Comparison of ENCODE assay signal across 10 mouse cellular contexts in the genomic region with DNA sequence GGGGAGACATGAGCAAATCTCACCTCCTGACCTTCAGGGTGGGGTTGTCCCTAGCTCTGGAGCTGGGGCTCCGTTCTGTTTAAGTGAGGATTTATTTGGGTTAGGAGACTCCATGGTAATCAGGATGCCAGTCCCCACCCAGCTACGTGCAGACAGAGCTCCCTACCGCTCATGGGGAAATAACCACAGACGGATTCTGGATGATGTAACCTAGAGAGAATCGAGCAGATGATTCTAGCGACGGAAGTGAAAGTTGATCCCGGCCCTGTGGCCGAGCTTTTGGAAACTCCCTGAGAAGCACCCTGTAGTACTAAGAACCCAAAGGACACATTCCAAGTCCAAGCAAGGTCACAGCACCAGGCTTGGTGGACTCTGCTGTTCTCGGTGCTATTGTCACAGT. TPM values are rescaled to one million over a fixed set of nuclear protein-coding genes. Genes with fewer than 3 reads are reported as not detected.
DNase-seq lines count a peak whose midpoint lies in the region; ATAC-seq and TF ChIP-seq lines count a peak whose summit lies in the region.
"Had no signal": no experiment of that assay in that cellular context is flagged by ENCODE, and none has a peak within 500 bp of the region (broad histone marks: within the 10 kb centered on the region; RNA-seq: fewer than 3 reads in every experiment).

No protein-coding gene starts in this region.

- 0 out of 2 replicates have a peak, but pooled peaks have one; percentile 44 for TF ChIP-seq EP300 in heart, adult 2 months (IDR thresholded peaks at IDR 0.05; ENCODE audit: insufficient read depth, low read depth, low read length)
- TF ChIP-seq EP300 in lung, postnatal 0 days (IDR thresholded peaks at IDR 0.05): no peak

- peak overlapping the region; percentile 34; the same call in 1 of the 2 replicates for H3K27ac ChIP-seq in heart, adult 2 months
- no peak overlapping the region for H3K27ac ChIP-seq in heart, embryonic 12.5 days (ENCODE audit: poor library complexity, severe bottlenecking)
- H3K27ac ChIP-seq in bone marrow macrophage, adult 2 months (ENCODE audit: insufficient read depth, low read depth, low read length): peak overlapping the region; percentile 82
- H3K27ac ChIP-seq in lung, postnatal 0 days (ENCODE audit: low read length): no peak overlapping the region
- H3K27ac ChIP-seq: limb, embryonic 13.5 days had no signal

- H3K79me2 ChIP-seq in heart, adult 2 months (replicated peaks; ENCODE audit: control insufficient read depth, insufficient read depth, low read length): no peaks in the 10 kb centered on the region

- intact Hi-C loops in heart, adult 2 months (cut with DNase I): no loop called here

- no peak overlapping the region for H3K4me2 ChIP-seq in heart, embryonic 12.5 days
- H3K4me2 ChIP-seq in lung, postnatal 0 days (replicated peaks; ENCODE audit: low read depth, low read length): no peak overlapping the region
- H3K4me2 ChIP-seq: limb, embryonic 13.5 days had no signal

- no peak for ATAC-seq in heart, embryonic 12.5 days (ENCODE audit: insufficient number of reproducible peaks, low FRiP score)
- ATAC-seq in lung, postnatal 0 days: peak; percentile 40

- no peaks in the 10 kb centered on the region for H3K27me3 ChIP-seq in heart, adult 2 months (ENCODE audit: control insufficient read depth, insufficient read depth, low read length)
- H3K27me3 ChIP-seq in heart, embryonic 12.5 days (replicated peaks): peaks cover 32% of the 10 kb centered on the region
- H3K27me3 ChIP-seq in lung, postnatal 0 days (replicated peaks; ENCODE audit: insufficient read depth, low read length): no peaks in the 10 kb centered on the region

- no peak overlapping the region for H3K4me3 ChIP-seq in heart, adult 2 months
- no peak overlapping the region for H3K4me3 ChIP-seq in heart, embryonic 12.5 days
- H3K4me3 ChIP-seq in bone marrow macrophage, adult 2 months (ENCODE audit: insufficient read depth, low read length): 0 out of 2 replicates have a peak overlapping the region, but pooled peaks have one; percentile 14
- H3K4me3 ChIP-seq in lung, postnatal 0 days (ENCODE audit: low read depth, low read length): no peak overlapping the region
- H3K4me3 ChIP-seq: limb, embryonic 13.5 days had no signal

- peak; percentile 47 to 69 for DNase-seq in heart, adult 2 months
- peak; percentile 74 for DNase-seq in A20 (ENCODE audit: low read depth, low spot score)
- DNase-seq in lung, postnatal 0 days (ENCODE audit: low spot score): peak; percentile 38
- DNase-seq in cerebellum, postnatal 14 days: no peak
- DNase-seq in left cerebral cortex, adult 18-20 months (ENCODE audit: low spot score in 2 of 2): no peak
- DNase-seq in natural killer cell, adult 2 months (ENCODE audit: low spot score in 2 of 2): no peak
- DNase-seq: thymus, postnatal 36 days had no signal

- H3K9me3 ChIP-seq in heart, embryonic 12.5 days (replicated peaks): no peaks in the 10 kb centered on the region
- H3K9me3 ChIP-seq in lung, postnatal 0 days (ENCODE audit: low read length): no peaks in the 10 kb centered on the region
- H3K9me3 ChIP-seq: limb, embryonic 13.5 days had no signal

- WGBS in heart, adult 2 months: 44% methylated on average over 10 of the region's 10 CpGs
- WGBS in heart, embryonic 12.5 days: 57% methylated on average over 10 of the region's 10 CpGs
- WGBS in lung, postnatal 0 days: 64% methylated on average over 10 of the region's 10 CpGs

- no peak for TF ChIP-seq CTCF in heart, adult 2 months (IDR thresholded peaks at IDR 0.05)
- no peak for TF ChIP-seq CTCF in bone marrow macrophage, adult 2 months (IDR thresholded peaks at IDR 0.05; ENCODE audit: low read depth, low read length)
- TF ChIP-seq CTCF in lung, postnatal 0 days (IDR thresholded peaks at IDR 0.05): no peak

- H3K36me3 ChIP-seq in heart, adult 2 months (ENCODE audit: control insufficient read depth, insufficient read depth, low read length): no peaks in the 10 kb centered on the region
- no peaks in the 10 kb centered on the region for H3K36me3 ChIP-seq in heart, embryonic 12.5 days
- H3K36me3 ChIP-seq in lung, postnatal 0 days (ENCODE audit: insufficient read depth, low read length): no peaks in the 10 kb centered on the region
- H3K36me3 ChIP-seq: limb, embryonic 13.5 days had no signal

- no peak for TF ChIP-seq POLR2A in heart, adult 2 months (IDR thresholded peaks at IDR 0.05; ENCODE audit: insufficient read depth, low read depth, low read length)
- no peak for TF ChIP-seq POLR2A in bone marrow macrophage, adult 2 months (IDR thresholded peaks at IDR 0.05; ENCODE audit: borderline replicate concordance, low read depth, low read length)

- H3K4me1 ChIP-seq in heart, adult 2 months (ENCODE audit: control insufficient read depth, insufficient read depth, low read length): peaks cover 3% of the 10 kb centered on the region
- 0 out of 2 replicates have a peak, but pooled peaks cover 4% of the 10 kb centered on the region for H3K4me1 ChIP-seq in heart, embryonic 12.5 days (replicated peaks)
- H3K4me1 ChIP-seq in bone marrow macrophage, adult 2 months (ENCODE audit: control insufficient read depth, insufficient read depth, low read length): peaks cover 51% of the 10 kb centered on the region
- H3K4me1 ChIP-seq in lung, postnatal 0 days (ENCODE audit: insufficient read depth, low read depth, low read length): no peaks in the 10 kb centered on the region

- no peak overlapping the region for H3K9ac ChIP-seq in heart, adult 2 months (ENCODE audit: low read depth, low read length)
- H3K9ac ChIP-seq in heart, embryonic 12.5 days: no peak overlapping the region
- H3K9ac ChIP-seq in lung, postnatal 0 days (replicated peaks; ENCODE audit: low read depth): no peak overlapping the region
- H3K9ac ChIP-seq: limb, embryonic 13.5 days had no signal

RNA-seq across cellular contexts. Expression of gene Rbpj, which starts 43.5 kb away (rescaled TPM):
- 10 to 100 TPM; 22.1 to 29.6 TPM for total RNA-seq in heart, adult 2 months (2021)
- polyA plus RNA-seq in heart, adult 2 months (2012; rRNA removed): 13.5 and 18.1 TPM in 2 replicates
- polyA plus RNA-seq in heart, embryonic 12.5 days (2016; fragmentation: Nextera tagmentation; extraction: Ambion mirVana): 26.2 and 27.0 TPM in 2 replicates
- polyA plus RNA-seq in bone marrow macrophage, adult 2 months (2012; ENCODE audit: insufficient read depth, insufficient read length, missing spikeins): 125 and 136 TPM in 2 replicates
- 22.7 and 22.9 TPM in 2 replicates for polyA plus RNA-seq in lung, postnatal 0 days (2015; fragmentation: Nextera tagmentation; extraction: Ambion mirVana)
- total RNA-seq in left cerebral cortex, adult 18-20 months (2021): 10 to 100 TPM; 27.8 to 29.0 TPM

Comparison
In these comparisons a context has a peak if more than half of its experiments do, and no peak if none do; other contexts are left out.
1. H3K27ac ChIP-seq: peak in heart, adult 2 months (single experiment) and bone marrow macrophage, adult 2 months (single experiment); none in heart, embryonic 12.5 days (single experiment) and lung, postnatal 0 days (single experiment).
2. DNase-seq: peak in heart, adult 2 months (2 of 2), A20 (single experiment) and lung, postnatal 0 days (single experiment); none in cerebellum, postnatal 14 days (0 of 2), left cerebral cortex, adult 18-20 months (0 of 2) and natural killer cell, adult 2 months (0 of 2).